Mouse (Mus musculus): ENCODE measurements around the gene Syt1. TPM values are rescaled to one million over a fixed set of nuclear protein-coding genes. Genes with fewer than 3 reads are reported as not detected.

Syt1 gene
- polyA plus RNA-seq, 1 experiment: 0.47 TPM

DNA sequence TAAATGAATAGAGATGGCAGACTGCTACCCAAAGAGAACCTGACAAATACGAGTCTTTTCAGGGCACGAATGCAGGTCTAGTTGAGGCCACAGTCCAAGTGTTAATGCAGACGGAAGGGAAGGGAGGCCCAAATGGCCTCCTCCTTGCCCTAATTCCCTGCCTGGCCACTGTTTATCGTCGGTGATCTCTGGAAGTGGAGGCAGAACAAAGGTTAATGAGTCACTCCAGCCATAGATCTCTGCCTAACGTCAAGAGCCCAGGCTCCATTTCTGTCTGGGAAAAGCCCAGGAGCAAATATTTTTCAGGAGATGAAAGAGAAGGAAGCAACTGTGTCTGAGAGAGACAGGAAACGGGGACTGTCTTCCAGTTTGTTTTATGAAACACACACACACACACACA lies 520.6 kb downstream of the Syt1 start:
- Histone ChIP-seq H3K27ac (ENCODE audit: insufficient read depth, low read length) (no peak overlapping the region), H3K4me1 (ENCODE audit: control insufficient read depth, insufficient read depth, low read length) (no peaks in the 10 kb centered on the region), H3K4me3 (ENCODE audit: insufficient read depth, low read length) (no peak overlapping the region)
- TF ChIP-seq CTCF (IDR thresholded peaks at IDR 0.05; ENCODE audit: borderline replicate concordance, insufficient read depth, low read length) (no peak), POLR2A (IDR thresholded peaks at IDR 0.05; ENCODE audit: low read depth, low read length) (no peak)

DNA sequence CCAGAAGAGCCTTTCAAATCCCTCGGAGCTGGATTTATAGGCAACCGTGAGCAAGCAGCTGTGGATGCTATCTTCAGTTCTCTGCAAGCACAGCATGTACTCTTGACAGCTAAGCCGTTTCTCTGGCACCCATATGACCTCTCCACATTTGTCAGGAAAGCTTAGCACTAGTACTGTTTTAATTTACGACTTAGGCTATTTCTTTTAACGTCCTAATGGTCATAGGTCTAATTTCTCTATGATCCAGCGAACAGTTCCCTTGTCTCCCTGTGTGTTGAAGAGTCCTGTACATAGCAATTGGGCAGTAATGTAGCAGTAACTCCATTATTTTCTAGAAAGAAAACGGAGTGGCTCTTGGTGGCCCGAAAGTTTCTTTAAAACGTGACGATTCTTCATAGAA lies 526.8 kb downstream of the Syt1 start:
- Histone ChIP-seq H3K4me1 (ENCODE audit: control insufficient read depth, insufficient read depth, low read length) (no peaks in the 10 kb centered on the region), H3K27ac (ENCODE audit: insufficient read depth, low read length) (no peak overlapping the region), H3K4me3 (ENCODE audit: insufficient read depth, low read length) (no peak overlapping the region)
- no peak for TF ChIP-seq CTCF (IDR thresholded peaks at IDR 0.05; ENCODE audit: borderline replicate concordance, insufficient read depth, low read length)

DNA sequence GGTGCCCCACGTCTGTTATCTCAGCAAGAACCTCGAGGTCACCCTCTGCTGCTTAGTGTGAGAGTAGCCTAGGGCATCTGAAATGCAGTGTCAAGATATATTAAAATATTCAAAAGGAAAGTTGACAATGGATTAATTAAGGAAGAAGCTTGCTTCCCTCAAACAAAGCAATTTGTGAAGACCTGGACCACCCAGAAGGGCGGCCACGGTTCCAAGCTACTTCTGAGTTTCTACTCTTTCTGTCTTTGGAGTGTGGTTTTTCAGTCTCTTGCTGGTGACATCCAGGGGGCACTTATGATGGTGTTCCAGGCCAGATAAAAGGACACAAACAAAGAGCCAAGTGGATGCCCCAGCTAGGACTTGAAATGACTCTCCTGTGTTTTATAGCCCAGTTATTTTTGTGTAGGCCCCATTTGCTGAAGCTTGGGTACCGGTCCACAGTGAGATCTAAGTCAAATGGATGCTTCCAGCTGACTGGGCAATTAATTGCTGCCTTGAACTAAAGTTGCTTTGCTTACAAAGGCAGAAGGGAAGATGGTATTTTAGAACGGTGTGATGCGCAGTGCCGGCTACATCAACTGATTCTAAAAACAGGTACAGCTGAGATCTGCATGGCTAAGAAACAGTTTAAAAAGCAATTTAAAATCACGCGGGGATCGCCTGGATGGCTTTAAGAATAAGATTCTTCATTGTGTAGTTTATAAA lies 530.5 kb downstream of the Syt1 start:
- TF ChIP-seq POLR2A (IDR thresholded peaks at IDR 0.05; ENCODE audit: low read depth, low read length): no peak
- no peak for TF ChIP-seq CTCF (IDR thresholded peaks at IDR 0.05; ENCODE audit: borderline replicate concordance, insufficient read depth, low read length)
- Histone ChIP-seq H3K27ac (ENCODE audit: insufficient read depth, low read length) (no peak overlapping the region), H3K4me1 (ENCODE audit: control insufficient read depth, insufficient read depth, low read length) (no peaks in the 10 kb centered on the region), H3K4me3 (ENCODE audit: insufficient read depth, low read length) (no peak overlapping the region)

DNA sequence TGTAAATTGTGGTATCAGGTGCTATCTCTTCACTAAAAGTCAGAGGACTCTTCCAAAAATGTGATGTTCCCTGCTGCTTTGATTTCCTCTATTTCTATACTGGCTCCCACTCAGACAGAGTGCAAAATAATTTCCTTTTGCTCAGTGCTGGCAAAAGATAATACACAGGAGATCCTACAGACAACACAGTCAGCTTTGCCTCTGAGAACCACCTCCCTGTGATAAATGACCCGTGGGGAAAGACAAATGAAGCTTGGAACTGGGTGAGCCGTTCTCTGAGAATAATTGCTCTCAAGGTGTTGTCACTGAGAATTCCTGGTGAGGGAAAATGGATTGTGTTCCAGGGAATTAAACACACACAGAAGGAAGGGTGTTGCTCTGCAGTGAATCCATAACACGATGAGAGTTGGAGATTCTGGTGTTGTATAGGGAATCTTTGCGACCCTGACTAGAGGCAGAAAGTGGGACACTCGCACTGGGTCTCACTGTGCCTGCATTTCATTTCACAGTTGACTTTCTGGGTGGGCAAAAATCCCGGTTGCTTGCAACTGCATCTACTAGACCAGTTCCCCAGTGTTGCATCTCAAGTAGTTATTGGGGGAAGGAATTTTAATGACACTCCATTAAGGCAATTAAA lies 540.3 kb downstream of the Syt1 start:
- Histone ChIP-seq H3K4me3 (ENCODE audit: insufficient read depth, low read length) (no peak overlapping the region), H3K4me1 (ENCODE audit: control insufficient read depth, insufficient read depth, low read length) (no peaks in the 10 kb centered on the region), H3K27ac (ENCODE audit: insufficient read depth, low read length) (no peak overlapping the region)
- TF ChIP-seq POLR2A (IDR thresholded peaks at IDR 0.05; ENCODE audit: low read depth, low read length) (no peak), CTCF (IDR thresholded peaks at IDR 0.05; ENCODE audit: borderline replicate concordance, insufficient read depth, low read length) (no peak)

DNA sequence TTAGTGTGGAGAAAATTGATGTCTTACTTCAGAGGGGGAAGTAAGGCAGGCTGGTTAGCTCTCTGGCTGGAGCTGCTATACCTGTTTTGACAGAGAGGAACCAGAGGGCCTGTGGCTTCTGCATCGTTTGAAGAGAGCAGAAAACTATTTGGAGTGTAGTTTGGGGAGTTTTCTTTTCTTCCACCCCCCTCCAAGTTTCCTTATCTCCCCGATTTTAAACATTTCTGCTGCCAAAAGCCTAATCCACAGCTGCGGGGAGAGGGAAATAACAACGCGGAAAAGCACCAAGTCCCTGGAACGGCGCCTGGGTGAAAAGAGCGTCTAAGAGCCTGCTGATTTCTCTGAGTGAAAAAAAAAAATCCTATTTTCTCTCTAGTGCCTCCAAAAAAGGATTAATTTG lies 544.2 kb downstream of the Syt1 start:
- no peaks in the 10 kb centered on the region for H3K4me1 ChIP-seq (ENCODE audit: control insufficient read depth, insufficient read depth, low read length)
- TF ChIP-seq CTCF (IDR thresholded peaks at IDR 0.05; ENCODE audit: borderline replicate concordance, insufficient read depth, low read length) (no peak), POLR2A (IDR thresholded peaks at IDR 0.05; ENCODE audit: low read depth, low read length) (no peak)
- H3K4me3 ChIP-seq (ENCODE audit: insufficient read depth, low read length): no peak overlapping the region
- no peak overlapping the region for H3K27ac ChIP-seq (ENCODE audit: insufficient read depth, low read length)

DNA sequence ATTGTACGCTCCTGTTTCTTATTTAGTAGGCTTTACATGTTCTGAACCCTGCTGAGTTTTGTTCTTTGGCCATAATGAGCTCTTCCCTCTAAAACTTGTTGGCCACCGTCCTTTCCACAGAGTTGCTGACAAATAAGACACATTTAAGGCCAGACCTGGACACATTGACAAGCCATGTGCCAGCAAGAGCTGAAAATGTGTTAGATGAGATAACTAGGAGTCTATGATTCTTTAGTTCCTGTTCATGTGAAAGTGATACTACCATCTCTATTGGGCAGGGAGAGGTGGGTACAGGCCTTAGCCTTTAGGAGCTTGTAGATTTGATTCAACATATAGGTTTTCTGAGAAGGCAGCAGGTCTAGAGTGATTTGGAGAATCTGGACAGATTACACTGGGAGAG lies 548.9 kb downstream of the Syt1 start:
- TF ChIP-seq CTCF (IDR thresholded peaks at IDR 0.05; ENCODE audit: borderline replicate concordance, insufficient read depth, low read length): no peak
- no peak for TF ChIP-seq POLR2A (IDR thresholded peaks at IDR 0.05; ENCODE audit: low read depth, low read length)
- Histone ChIP-seq H3K4me1 (ENCODE audit: control insufficient read depth, insufficient read depth, low read length) (no peaks in the 10 kb centered on the region), H3K4me3 (ENCODE audit: insufficient read depth, low read length) (no peak overlapping the region), H3K27ac (ENCODE audit: insufficient read depth, low read length) (no peak overlapping the region)

DNA sequence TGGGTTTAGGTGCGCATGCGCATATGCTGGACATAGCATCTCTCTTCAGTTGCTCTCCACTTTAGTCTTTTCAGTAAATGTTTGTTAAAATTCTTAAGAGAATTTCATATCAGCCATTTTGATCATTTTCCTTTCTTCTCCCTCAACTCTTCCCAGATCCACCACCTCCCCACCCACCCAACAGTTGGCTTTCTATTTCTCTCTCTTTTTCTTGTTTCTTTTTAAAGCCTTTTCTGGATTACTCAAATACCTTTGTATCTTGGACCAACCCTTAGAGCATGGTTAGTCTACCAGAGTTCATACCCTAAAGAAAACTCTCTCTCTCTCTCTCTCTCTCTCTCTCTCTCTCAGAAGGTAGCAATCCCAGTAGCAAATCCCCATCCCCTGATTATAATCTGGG lies 553.7 kb downstream of the Syt1 start:
- no peak overlapping the region for H3K27ac ChIP-seq (ENCODE audit: insufficient read depth, low read length)
- TF ChIP-seq POLR2A (IDR thresholded peaks at IDR 0.05; ENCODE audit: low read depth, low read length) (no peak), CTCF (IDR thresholded peaks at IDR 0.05; ENCODE audit: borderline replicate concordance, insufficient read depth, low read length) (no peak)
- H3K4me3 ChIP-seq (ENCODE audit: insufficient read depth, low read length): no peak overlapping the region
- no peaks in the 10 kb centered on the region for H3K4me1 ChIP-seq (ENCODE audit: control insufficient read depth, insufficient read depth, low read length)

DNA sequence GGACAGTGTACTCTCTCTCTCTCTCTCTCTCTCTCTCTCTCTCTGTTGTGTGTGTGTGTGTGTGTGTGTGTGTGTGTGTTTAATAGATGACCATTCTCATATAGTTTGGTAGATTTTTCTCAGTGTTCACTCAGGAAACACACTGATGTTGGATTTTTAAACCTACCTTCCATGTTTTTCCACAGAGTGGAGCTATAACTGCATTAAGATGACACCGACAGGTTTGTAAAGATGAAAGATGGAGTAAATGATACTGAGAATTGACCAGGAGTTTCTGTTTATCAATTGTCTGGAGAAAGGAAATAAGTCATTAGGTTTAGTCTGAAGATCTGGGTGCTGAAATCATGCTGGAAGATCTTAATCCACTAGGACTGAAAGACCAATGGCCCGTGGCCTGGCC lies 554.9 kb downstream of the Syt1 start:
- Histone ChIP-seq H3K4me3 (ENCODE audit: insufficient read depth, low read length) (no peak overlapping the region), H3K4me1 (ENCODE audit: control insufficient read depth, insufficient read depth, low read length) (no peaks in the 10 kb centered on the region), H3K27ac (ENCODE audit: insufficient read depth, low read length) (no peak overlapping the region)
- TF ChIP-seq POLR2A (IDR thresholded peaks at IDR 0.05; ENCODE audit: low read depth, low read length) (no peak), CTCF (IDR thresholded peaks at IDR 0.05; ENCODE audit: borderline replicate concordance, insufficient read depth, low read length) (no peak)

DNA sequence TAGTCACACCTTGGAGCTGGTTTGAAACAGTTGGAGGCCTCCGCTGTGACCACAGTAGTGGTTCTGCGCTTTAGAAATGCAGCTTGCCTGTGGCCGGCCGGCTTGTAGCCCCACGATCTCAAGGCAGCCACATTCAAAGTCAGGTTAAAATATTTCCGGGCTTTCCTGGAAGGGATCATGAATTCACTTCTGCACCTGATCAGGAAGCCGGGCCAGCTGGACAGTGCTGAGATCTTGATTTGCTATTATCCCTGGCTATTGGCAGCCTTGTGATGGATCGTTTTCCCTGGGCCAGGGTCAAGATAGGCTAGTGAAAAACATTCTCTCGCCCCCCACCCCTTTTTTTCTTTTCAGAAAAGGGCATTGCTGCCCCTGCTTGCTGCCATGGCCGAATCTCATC lies 555.6 kb downstream of the Syt1 start:
- Histone ChIP-seq H3K4me3 (ENCODE audit: insufficient read depth, low read length) (no peak overlapping the region), H3K27ac (ENCODE audit: insufficient read depth, low read length) (no peak overlapping the region), H3K4me1 (ENCODE audit: control insufficient read depth, insufficient read depth, low read length) (no peaks in the 10 kb centered on the region)
- TF ChIP-seq CTCF (IDR thresholded peaks at IDR 0.05; ENCODE audit: borderline replicate concordance, insufficient read depth, low read length) (no peak), POLR2A (IDR thresholded peaks at IDR 0.05; ENCODE audit: low read depth, low read length) (no peak)

DNA sequence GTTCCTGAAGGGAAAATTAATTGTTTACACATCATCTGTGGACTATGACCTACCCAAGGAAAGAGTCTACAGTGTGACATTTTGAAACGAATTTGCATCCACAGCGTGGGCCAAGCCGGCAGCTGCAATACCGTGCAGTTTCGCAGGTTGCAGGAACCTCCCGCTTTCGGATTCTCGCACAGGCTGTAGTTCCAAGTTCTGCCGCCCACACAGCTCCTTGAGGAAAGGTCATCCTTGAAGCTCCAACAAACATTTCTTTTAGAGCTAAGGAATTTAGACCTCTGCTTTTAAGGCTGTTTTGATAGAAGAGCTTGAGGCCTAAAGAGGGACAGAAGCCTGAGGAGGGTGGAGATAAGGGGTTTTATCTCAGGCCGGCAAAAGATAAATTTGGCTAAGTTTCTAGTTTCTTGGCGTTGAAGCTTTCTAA lies 556.1 kb downstream of the Syt1 start:
- TF ChIP-seq CTCF (IDR thresholded peaks at IDR 0.05; ENCODE audit: borderline replicate concordance, insufficient read depth, low read length): no peak
- TF ChIP-seq POLR2A (IDR thresholded peaks at IDR 0.05; ENCODE audit: low read depth, low read length): no peak
- Histone ChIP-seq H3K27ac (ENCODE audit: insufficient read depth, low read length) (no peak overlapping the region), H3K4me1 (ENCODE audit: control insufficient read depth, insufficient read depth, low read length) (no peaks in the 10 kb centered on the region), H3K4me3 (ENCODE audit: insufficient read depth, low read length) (no peak overlapping the region)

All from embryonic fibroblast, embryonic 13.5 days (primary cell).